Mouse (Mus musculus) adrenal gland (tissue): Measurements from ENCODE around the gene Ptpra.

Experiments
- intact Hi-C: fragments of 180-260 bp; cut with DNase I; formaldehyde crosslinking; loops from one replicate; pipeline ENCODE4 v1.15.1; 2025
- microRNA-seq, 2 experiments: library from miRNA; unstranded; fragments of <30 nt; microRNA quantifications; one replicate each; pipeline ENCODE4; 2019

The Ptpra gene

GRCm38 (mm10) chr2:130589157-130589556 is 139.1 kb downstream of the Ptpra start:
- intact Hi-C loops, result no loop called here

GRCm38 (mm10) chr2:130589761-130590160 is 139.7 kb downstream of the Ptpra start:
- intact Hi-C loops, result no loop called here

- intact Hi-C loops, result no loop called here
Observed at GRCm38 (mm10) chr2:130591016-130591415, 140.9 kb downstream of the Ptpra start.

GRCm38 (mm10) chr2:130595596-130595995 is 145.5 kb downstream of the Ptpra start:
- intact Hi-C loops, result no loop called here

- intact Hi-C loops, result no loop called here
Observed at GRCm38 (mm10) chr2:130597601-130598010, 147.5 kb downstream of the Ptpra start.

GRCm38 (mm10) chr2:130598399-130598798 is 148.3 kb downstream of the Ptpra start:
- intact Hi-C loops, result no loop called here

GRCm38 (mm10) chr2:130602195-130602594 is 152.1 kb downstream of the Ptpra start:
- intact Hi-C loops, result no loop called here

Small RNA genes lying within 50 kb of the gene (microRNA-seq; reads per million reads assigned to microRNA genes)
- 0 reads per million in 2 experiments for gene Gm23876
